Mouse (Mus musculus) neural tube, embryonic 13.5 days (tissue): ENCODE measurements at regions not wholly inside any gene's neighbourhood (a gene's known extent, or its start where the extent isn't known, plus 50 kb on each side); places are given as distances from the start of the nearest gene placed in this dataset.

Source experiments
- ATAC-seq: fragments of 200-750 bp; cut with Nextera tagmentation; 2 replicates; pipeline ENCODE4 v1.8.0; 2017; ENCODE audit warnings: low read depth, mild to moderate bottlenecking, moderate TSS enrichment, moderate library complexity
- H3K27ac ChIP-seq: fragments of 300-500 bp; sonication (generic); replicated peaks from 2 replicates; pipeline ENCODE4 v1.5.1; 2015; ENCODE audit warnings: moderate library complexity, mild to moderate bottlenecking, inconsistent platforms
- H3K27me3 ChIP-seq: fragments of 300-500 bp; sonication (generic); 2 replicates; pipeline ENCODE4 v1.6.1; 2015; ENCODE audit warnings: mild to moderate bottlenecking, inconsistent platforms
- H3K36me3 ChIP-seq: fragments of 300-500 bp; sonication (generic); 2 replicates; pipeline ENCODE4 v1.6.1; 2015; ENCODE audit warnings: mild to moderate bottlenecking, inconsistent platforms
- H3K4me1 ChIP-seq: fragments of 300-500 bp; sonication (generic); replicated peaks from 2 replicates; pipeline ENCODE4 v1.6.1; 2015; ENCODE audit warnings: inconsistent platforms
- H3K4me2 ChIP-seq: fragments of 300-500 bp; sonication (generic); 2 replicates; pipeline ENCODE4 v1.6.1; 2015; ENCODE audit warnings: inconsistent platforms, mild to moderate bottlenecking, moderate library complexity
- H3K4me3 ChIP-seq: fragments of 300-500 bp; sonication (generic); 2 replicates; pipeline ENCODE4 v1.5.1; 2015; ENCODE audit warnings: mild to moderate bottlenecking, inconsistent platforms
- H3K9ac ChIP-seq: fragments of 300-500 bp; sonication (generic); 2 replicates; pipeline ENCODE4 v1.6.1; 2015; ENCODE audit warnings: moderate library complexity, mild to moderate bottlenecking, inconsistent platforms
- H3K9me3 ChIP-seq: fragments of 300-500 bp; sonication (generic); 2 replicates; pipeline ENCODE4 v1.6.1; 2016; ENCODE audit warnings: inconsistent platforms
- WGBS: fragments of 180-500 bp; shearing (Covaris S2); methylation state at CpG from one replicate; pipeline ENCODE4 v1.1.7; 2015; 5-methylcytosine and 5-hydroxymethylcytosine counted together

GRCm38 (mm10) chr1:89207306-89207705, 137.1 kb downstream of the Sh3bp4 start:
- no peak overlapping the region for H3K4me2 ChIP-seq
- H3K9me3 ChIP-seq: no peaks in the 10 kb centered on the region
- H3K4me1 ChIP-seq: no peaks in the 10 kb centered on the region
- 12% methylated on average over 1 of the region's 1 CpGs for WGBS
- H3K36me3 ChIP-seq: no peaks in the 10 kb centered on the region
- no peak overlapping the region for H3K9ac ChIP-seq
- no peak overlapping the region for H3K27ac ChIP-seq
- no peak overlapping the region for H3K4me3 ChIP-seq
- H3K27me3 ChIP-seq: no peaks in the 10 kb centered on the region
- no peak for ATAC-seq

DNA sequence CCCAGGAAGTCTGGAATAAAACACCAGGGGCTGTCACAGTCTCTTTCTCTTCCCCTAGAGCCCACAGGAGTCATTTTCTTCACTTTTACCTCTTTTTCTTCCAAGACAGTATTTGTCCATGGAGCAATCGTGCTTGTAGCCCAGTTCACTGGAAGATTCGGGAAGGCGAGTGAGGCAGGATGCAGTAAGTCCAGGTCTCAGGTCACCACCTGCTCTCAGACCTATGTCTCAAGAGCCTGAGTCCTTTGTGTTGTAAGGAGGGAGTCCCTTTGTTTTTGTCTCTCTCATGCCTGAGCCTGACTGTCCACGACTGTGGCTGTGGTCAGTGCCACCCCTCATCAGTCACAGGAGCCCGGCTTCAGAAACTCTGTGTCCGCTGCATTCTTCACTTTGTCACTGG, 140.9 kb downstream of the Sh3bp4 start:
- no peak overlapping the region for H3K4me2 ChIP-seq
- H3K4me3 ChIP-seq: no peak overlapping the region
- H3K27me3 ChIP-seq: no peaks in the 10 kb centered on the region
- no peaks in the 10 kb centered on the region for H3K36me3 ChIP-seq
- H3K4me1 ChIP-seq: no peaks in the 10 kb centered on the region
- no peaks in the 10 kb centered on the region for H3K9me3 ChIP-seq
- ATAC-seq: no peak
- 82% methylated on average over 6 of the region's 6 CpGs for WGBS
- no peak overlapping the region for H3K9ac ChIP-seq
- no peak overlapping the region for H3K27ac ChIP-seq

GRCm38 (mm10) chr1:89228426-89228825, 158.2 kb downstream of the Sh3bp4 start:
- H3K9me3 ChIP-seq: peaks cover 4% of the 10 kb centered on the region; the same call in 1 of the 2 replicates
- WGBS: 55% methylated on average over 5 of the region's 5 CpGs
- H3K27ac ChIP-seq: no peak overlapping the region
- no peaks in the 10 kb centered on the region for H3K36me3 ChIP-seq
- no peaks in the 10 kb centered on the region for H3K27me3 ChIP-seq
- no peak overlapping the region for H3K9ac ChIP-seq
- no peak overlapping the region for H3K4me3 ChIP-seq
- no peak for ATAC-seq
- no peaks in the 10 kb centered on the region; the same call in 1 of the 2 replicates for H3K4me1 ChIP-seq
- no peak overlapping the region for H3K4me2 ChIP-seq

- 86% methylated on average over 6 of the region's 6 CpGs for WGBS
- Histone ChIP-seq H3K4me3 (no peak overlapping the region), H3K9me3 (no peaks in the 10 kb centered on the region; the same call in 1 of the 2 replicates), H3K27me3 (no peaks in the 10 kb centered on the region), H3K4me2 (no peak overlapping the region), H3K4me1 (peaks cover 9% of the 10 kb centered on the region), H3K36me3 (no peaks in the 10 kb centered on the region), H3K9ac (no peak overlapping the region), H3K27ac (no peak overlapping the region)
- no peak for ATAC-seq
These were observed 161.5 kb downstream of the Sh3bp4 start for GRCm38 (mm10) chr1:89231756-89232155.

GRCm38 (mm10) chr1:89232391-89232790, 162.2 kb downstream of the Sh3bp4 start:
- Histone ChIP-seq H3K36me3 (no peaks in the 10 kb centered on the region), H3K9me3 (no peaks in the 10 kb centered on the region), H3K4me3 (no peak overlapping the region), H3K27ac (no peak overlapping the region), H3K4me1 (peaks cover 9% of the 10 kb centered on the region), H3K27me3 (no peaks in the 10 kb centered on the region), H3K4me2 (no peak overlapping the region), H3K9ac (no peak overlapping the region)
- no peak for ATAC-seq
- 78% methylated on average over 5 of the region's 5 CpGs for WGBS

GRCm38 (mm10) chr1:89234895-89235294, 164.7 kb downstream of the Sh3bp4 start:
- Histone ChIP-seq H3K4me1 (peaks cover 19% of the 10 kb centered on the region), H3K4me2 (no peak overlapping the region), H3K9me3 (no peaks in the 10 kb centered on the region), H3K36me3 (no peaks in the 10 kb centered on the region), H3K27ac (no peak overlapping the region), H3K4me3 (no peak overlapping the region), H3K9ac (no peak overlapping the region), H3K27me3 (no peaks in the 10 kb centered on the region)
- peak; percentile 30; the same call in 1 of the 2 replicates for ATAC-seq
- 71% methylated on average over 8 of the region's 8 CpGs for WGBS

GRCm38 (mm10) chr1:89235296-89235695, 165.1 kb downstream of the Sh3bp4 start:
- Histone ChIP-seq H3K27ac (no peak overlapping the region), H3K36me3 (no peaks in the 10 kb centered on the region), H3K4me2 (no peak overlapping the region), H3K27me3 (no peaks in the 10 kb centered on the region), H3K4me3 (no peak overlapping the region), H3K9me3 (no peaks in the 10 kb centered on the region), H3K4me1 (peaks cover 23% of the 10 kb centered on the region), H3K9ac (no peak overlapping the region)
- 59% methylated on average over 3 of the region's 3 CpGs for whole genome bisulfite sequencing
- peak; percentile 67; the same call in 1 of the 2 replicates for ATAC-seq

GRCm38 (mm10) chr1:89237696-89238095, 167.5 kb downstream of the Sh3bp4 start:
- ATAC-seq: no peak
- no peaks in the 10 kb centered on the region for H3K36me3 ChIP-seq
- H3K4me1 ChIP-seq: peaks cover 23% of the 10 kb centered on the region
- 70% methylated on average over 5 of the region's 5 CpGs for WGBS
- no peak overlapping the region for H3K27ac ChIP-seq
- H3K9ac ChIP-seq: no peak overlapping the region
- no peak overlapping the region for H3K4me2 ChIP-seq
- no peaks in the 10 kb centered on the region for H3K9me3 ChIP-seq
- no peaks in the 10 kb centered on the region for H3K27me3 ChIP-seq
- no peak overlapping the region for H3K4me3 ChIP-seq

- Histone ChIP-seq H3K9me3 (peaks cover 8% of the 10 kb centered on the region; the same call in 1 of the 2 replicates), H3K36me3 (no peaks in the 10 kb centered on the region), H3K4me1 (peaks cover 19% of the 10 kb centered on the region), H3K27me3 (no peaks in the 10 kb centered on the region), H3K4me3 (no peak overlapping the region), H3K9ac (no peak overlapping the region), H3K27ac (no peak overlapping the region), H3K4me2 (no peak overlapping the region)
- no peak for ATAC-seq
- 87% methylated on average over 8 of the region's 8 CpGs for WGBS
These were observed 174.4 kb downstream of the Sh3bp4 start for GRCm38 (mm10) chr1:89244598-89244997.

DNA sequence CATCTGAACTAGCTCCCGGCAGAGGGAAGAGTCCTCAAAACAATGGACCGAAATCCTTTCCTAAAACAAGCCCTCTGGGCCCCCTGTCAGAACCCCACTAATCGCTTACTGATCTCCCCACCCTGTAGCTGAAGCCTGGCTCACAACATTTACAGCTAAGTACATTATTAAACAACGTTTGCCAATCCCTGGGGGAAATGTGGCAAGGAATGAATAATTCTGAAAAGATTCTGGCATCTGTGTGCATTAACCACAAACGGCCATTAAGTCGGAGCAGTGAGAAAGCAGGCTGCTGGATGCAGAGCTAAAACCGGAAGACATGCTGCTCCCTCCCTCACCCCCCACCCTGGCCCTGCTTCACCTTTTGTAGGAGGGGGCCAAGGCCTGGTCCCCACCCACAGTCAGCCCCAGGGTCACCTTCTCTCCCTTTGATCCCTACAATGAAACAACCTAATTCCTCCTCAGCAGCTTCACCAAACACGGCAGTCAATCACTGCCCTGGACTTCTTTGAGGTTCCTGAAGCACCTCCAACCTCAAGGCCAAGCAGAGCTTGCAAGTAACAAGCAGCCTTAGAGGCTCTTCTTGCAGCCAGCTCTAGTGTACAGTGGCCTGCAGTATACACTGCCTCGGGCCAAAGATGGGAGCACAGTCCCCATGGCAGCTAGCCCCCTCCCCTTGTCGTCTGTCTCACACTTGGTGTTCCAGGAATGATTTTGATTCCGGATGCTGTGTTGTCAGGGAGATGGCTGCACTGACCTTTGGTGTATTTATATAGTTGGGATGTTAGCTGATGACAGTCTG, 175.2 kb downstream of the Sh3bp4 start:
- no peak overlapping the region for H3K4me2 ChIP-seq
- H3K4me1 ChIP-seq: peaks cover 13% of the 10 kb centered on the region
- 26% methylated on average over 11 of the region's 11 CpGs for WGBS
- H3K9me3 ChIP-seq: peaks cover 8% of the 10 kb centered on the region; the same call in 1 of the 2 replicates
- H3K27ac ChIP-seq: peak overlapping the region; percentile 75
- no peak overlapping the region for H3K9ac ChIP-seq
- no peaks in the 10 kb centered on the region for H3K27me3 ChIP-seq
- no peak; the same call in 1 of the 2 replicates for ATAC-seq
- no peak overlapping the region for H3K4me3 ChIP-seq
- H3K36me3 ChIP-seq: no peaks in the 10 kb centered on the region

DNA sequence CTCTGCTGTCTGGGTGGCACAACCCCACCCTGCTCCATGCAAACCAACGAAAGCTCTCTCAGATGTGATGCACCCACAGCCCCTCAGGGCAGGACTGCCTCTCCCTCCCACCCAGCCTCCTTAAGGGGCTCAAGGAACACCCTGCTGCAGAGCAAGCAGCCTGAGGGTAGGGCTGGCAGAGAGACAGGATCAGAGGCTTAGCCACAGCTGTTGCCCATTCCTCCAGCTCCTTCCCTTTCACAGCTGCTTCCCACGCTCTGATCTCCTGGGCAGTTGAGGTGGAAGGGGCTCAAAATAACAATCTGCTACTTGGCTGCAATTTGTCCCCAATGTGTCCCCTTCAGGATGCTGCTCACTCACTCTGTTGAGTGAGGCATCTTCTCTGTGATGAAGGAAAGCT, 181.5 kb downstream of the Sh3bp4 start:
- Histone ChIP-seq H3K4me1 (peaks cover 11% of the 10 kb centered on the region; the same call in 1 of the 2 replicates), H3K9ac (no peak overlapping the region), H3K4me2 (no peak overlapping the region), H3K4me3 (no peak overlapping the region), H3K27ac (no peak overlapping the region), H3K36me3 (no peaks in the 10 kb centered on the region), H3K27me3 (no peaks in the 10 kb centered on the region), H3K9me3 (peaks cover 8% of the 10 kb centered on the region; the same call in 1 of the 2 replicates)
- WGBS: 21% methylated on average over 2 of the region's 2 CpGs
- no peak for ATAC-seq

GRCm38 (mm10) chr1:89252528-89252927, 182.3 kb downstream of the Sh3bp4 start:
- Histone ChIP-seq H3K9ac (no peak overlapping the region), H3K36me3 (no peaks in the 10 kb centered on the region), H3K4me2 (no peak overlapping the region), H3K4me1 (peaks cover 11% of the 10 kb centered on the region; the same call in 1 of the 2 replicates), H3K4me3 (no peak overlapping the region), H3K9me3 (peaks cover 2% of the 10 kb centered on the region; the same call in 1 of the 2 replicates), H3K27ac (no peak overlapping the region), H3K27me3 (no peaks in the 10 kb centered on the region)
- no peak for ATAC-seq
- 93% methylated on average over 7 of the region's 7 CpGs for WGBS
